Mouse (Mus musculus): ENCODE results near the gene Dst. TPM values are rescaled to one million over a fixed set of nuclear protein-coding genes. Genes with fewer than 3 reads are reported as not detected.
A peak's percentile ranks its signal among the peaks of the same experiment; 100 is the strongest.

Gene Dst
- polyA plus RNA-seq (2015; fragmentation: Nextera tagmentation; extraction: Ambion mirVana): 34.8 and 35.2 TPM in 2 replicates

- Histone ChIP-seq H3K4me2 (replicated peaks) (peak within 1 kb of the TSS; percentile 69), H3K36me3 (no peaks in the 10 kb centered on the region), H3K4me1 (peaks cover 33% of the 10 kb centered on the region), H3K4me3 (peak within 1 kb of the TSS; percentile 82), H3K27ac (replicated peaks) (peak within 1 kb of the TSS; percentile 85), H3K27me3 (0 out of 2 replicates have a peak, but pooled peaks cover 2% of the 10 kb centered on the region), H3K9ac (replicated peaks) (peak within 1 kb of the TSS; percentile 71), H3K9me3 (no peaks in the 10 kb centered on the region)
- 3% methylated on average over 38 of the region's 44 CpGs for WGBS
- 0 out of 2 replicates have a peak, but pooled peaks have one; percentile 1 for ATAC-seq (replicated peaks)
Observed at GRCm38 (mm10) chr1:33908191-33908962, at the start of gene Dst. Gene Dst, plus strand, starts transcription at chr1:33908225.

GRCm38 (mm10) chr1:33869031-33869430 lies 39.0 kb upstream of the Dst start:
- Histone ChIP-seq H3K4me1 (no peaks in the 10 kb centered on the region), H3K9me3 (no peaks in the 10 kb centered on the region), H3K4me3 (no peak overlapping the region), H3K36me3 (no peaks in the 10 kb centered on the region), H3K27ac (replicated peaks) (no peak overlapping the region), H3K4me2 (replicated peaks) (no peak overlapping the region), H3K9ac (replicated peaks) (no peak overlapping the region), H3K27me3 (no peaks in the 10 kb centered on the region)
- no peak for ATAC-seq (replicated peaks)
- WGBS: 81% methylated on average over 2 of the region's 2 CpGs

GRCm38 (mm10) chr1:33869437-33869836 lies 38.6 kb upstream of the Dst start:
- Histone ChIP-seq H3K4me2 (replicated peaks) (no peak overlapping the region), H3K36me3 (no peaks in the 10 kb centered on the region), H3K27me3 (no peaks in the 10 kb centered on the region), H3K27ac (replicated peaks) (no peak overlapping the region), H3K4me1 (no peaks in the 10 kb centered on the region), H3K9me3 (no peaks in the 10 kb centered on the region), H3K9ac (replicated peaks) (no peak overlapping the region), H3K4me3 (no peak overlapping the region)
- ATAC-seq (replicated peaks): no peak
- WGBS: 94% methylated on average over 3 of the region's 3 CpGs

- no peak overlapping the region for H3K4me2 ChIP-seq (replicated peaks)
- peak; percentile 43 for ATAC-seq (replicated peaks)
- no peaks in the 10 kb centered on the region for H3K9me3 ChIP-seq
- H3K27ac ChIP-seq (replicated peaks): 0 out of 2 replicates have a peak overlapping the region, but pooled peaks have one; percentile 27
- H3K4me1 ChIP-seq: no peaks in the 10 kb centered on the region
- WGBS: 64% methylated on average over 5 of the region's 5 CpGs
- H3K9ac ChIP-seq (replicated peaks): no peak overlapping the region
- H3K27me3 ChIP-seq: no peaks in the 10 kb centered on the region
- no peak overlapping the region for H3K4me3 ChIP-seq
- no peaks in the 10 kb centered on the region for H3K36me3 ChIP-seq
Observed at GRCm38 (mm10) chr1:33873561-33873960, 34.5 kb upstream of the Dst start.

GRCm38 (mm10) chr1:33875691-33876090 lies 32.3 kb upstream of the Dst start:
- Histone ChIP-seq H3K9me3 (no peaks in the 10 kb centered on the region), H3K9ac (replicated peaks) (no peak overlapping the region), H3K27ac (replicated peaks) (no peak overlapping the region), H3K4me1 (no peaks in the 10 kb centered on the region), H3K4me3 (no peak overlapping the region), H3K27me3 (no peaks in the 10 kb centered on the region), H3K4me2 (replicated peaks) (no peak overlapping the region), H3K36me3 (no peaks in the 10 kb centered on the region)
- WGBS: 45% methylated on average over 6 of the region's 6 CpGs
- no peak for ATAC-seq (replicated peaks)

- no peak for ATAC-seq (replicated peaks)
- Histone ChIP-seq H3K4me3 (no peak overlapping the region), H3K9me3 (no peaks in the 10 kb centered on the region), H3K36me3 (no peaks in the 10 kb centered on the region), H3K27ac (replicated peaks) (no peak overlapping the region), H3K27me3 (no peaks in the 10 kb centered on the region), H3K9ac (replicated peaks) (no peak overlapping the region), H3K4me2 (replicated peaks) (no peak overlapping the region), H3K4me1 (no peaks in the 10 kb centered on the region)
- WGBS: 80% methylated on average over 3 of the region's 3 CpGs
Observed at GRCm38 (mm10) chr1:33876416-33876815, 31.6 kb upstream of the Dst start.

- no peaks in the 10 kb centered on the region for H3K36me3 ChIP-seq
- H3K4me1 ChIP-seq: 0 out of 2 replicates have a peak, but pooled peaks cover under 1% of the 10 kb centered on the region
- H3K4me2 ChIP-seq (replicated peaks): no peak overlapping the region
- H3K9me3 ChIP-seq: no peaks in the 10 kb centered on the region
- H3K9ac ChIP-seq (replicated peaks): no peak overlapping the region
- H3K27ac ChIP-seq (replicated peaks): no peak overlapping the region
- H3K4me3 ChIP-seq: no peak overlapping the region
- no peak for ATAC-seq (replicated peaks)
- no peaks in the 10 kb centered on the region for H3K27me3 ChIP-seq
- 88% methylated on average over 7 of the region's 7 CpGs for WGBS
Observed at GRCm38 (mm10) chr1:33878170-33878569, 29.9 kb upstream of the Dst start.

GRCm38 (mm10) chr1:33883102-33883839 lies 24.8 kb upstream of the Dst start:
- H3K4me1 ChIP-seq: peaks cover 5% of the 10 kb centered on the region; the same call in 1 of the 2 replicates
- H3K27ac ChIP-seq (replicated peaks): no peak overlapping the region
- H3K27me3 ChIP-seq: no peaks in the 10 kb centered on the region
- no peak for ATAC-seq (replicated peaks)
- no peaks in the 10 kb centered on the region for H3K9me3 ChIP-seq
- 16% methylated on average over 18 of the region's 18 CpGs for WGBS
- no peak overlapping the region for H3K9ac ChIP-seq (replicated peaks)
- no peaks in the 10 kb centered on the region for H3K36me3 ChIP-seq
- H3K4me2 ChIP-seq (replicated peaks): no peak overlapping the region
- no peak overlapping the region for H3K4me3 ChIP-seq

- H3K27me3 ChIP-seq: no peaks in the 10 kb centered on the region
- peaks cover 7% of the 10 kb centered on the region; the same call in 1 of the 2 replicates for H3K4me1 ChIP-seq
- H3K4me2 ChIP-seq (replicated peaks): no peak overlapping the region
- 71% methylated on average over 10 of the region's 10 CpGs for WGBS
- no peak overlapping the region for H3K9ac ChIP-seq (replicated peaks)
- H3K4me3 ChIP-seq: no peak overlapping the region
- H3K36me3 ChIP-seq: no peaks in the 10 kb centered on the region
- H3K9me3 ChIP-seq: no peaks in the 10 kb centered on the region
- ATAC-seq (replicated peaks): no peak
- H3K27ac ChIP-seq (replicated peaks): no peak overlapping the region
Observed at GRCm38 (mm10) chr1:33892784-33893183, 15.2 kb upstream of the Dst start.

- no peak overlapping the region for H3K4me2 ChIP-seq (replicated peaks)
- 55% methylated on average over 6 of the region's 6 CpGs for WGBS
- H3K27ac ChIP-seq (replicated peaks): no peak overlapping the region
- H3K9me3 ChIP-seq: no peaks in the 10 kb centered on the region
- H3K27me3 ChIP-seq: no peaks in the 10 kb centered on the region
- H3K4me1 ChIP-seq: peaks cover 7% of the 10 kb centered on the region; the same call in 1 of the 2 replicates
- H3K9ac ChIP-seq (replicated peaks): no peak overlapping the region
- H3K36me3 ChIP-seq: no peaks in the 10 kb centered on the region
- peak; percentile 60; the same call in 1 of the 2 replicates for ATAC-seq (replicated peaks)
- no peak overlapping the region for H3K4me3 ChIP-seq
Observed at GRCm38 (mm10) chr1:33896116-33896515, 11.9 kb upstream of the Dst start.

GRCm38 (mm10) chr1:33896666-33897065 lies 11.4 kb upstream of the Dst start:
- no peak overlapping the region for H3K9ac ChIP-seq (replicated peaks)
- no peak for ATAC-seq (replicated peaks)
- H3K27ac ChIP-seq (replicated peaks): no peak overlapping the region
- no peaks in the 10 kb centered on the region for H3K27me3 ChIP-seq
- peaks cover 7% of the 10 kb centered on the region; the same call in 1 of the 2 replicates for H3K4me1 ChIP-seq
- 84% methylated on average over 4 of the region's 4 CpGs for WGBS
- no peaks in the 10 kb centered on the region for H3K9me3 ChIP-seq
- H3K36me3 ChIP-seq: no peaks in the 10 kb centered on the region
- H3K4me3 ChIP-seq: no peak overlapping the region
- H3K4me2 ChIP-seq (replicated peaks): no peak overlapping the region

GRCm38 (mm10) chr1:33897426-33897825 lies 10.6 kb upstream of the Dst start:
- H3K4me3 ChIP-seq: no peak overlapping the region
- no peak for ATAC-seq (replicated peaks)
- WGBS: 90% methylated on average over 11 of the region's 11 CpGs

More at GRCm38 (mm10) chr1:33897426-33897825, 10.6 kb upstream of the Dst start:
- Histone ChIP-seq H3K27me3 (no peaks in the 10 kb centered on the region), H3K4me1 (peaks cover 7% of the 10 kb centered on the region; the same call in 1 of the 2 replicates), H3K4me2 (replicated peaks) (no peak overlapping the region), H3K27ac (replicated peaks) (no peak overlapping the region), H3K9ac (replicated peaks) (no peak overlapping the region), H3K36me3 (no peaks in the 10 kb centered on the region), H3K9me3 (no peaks in the 10 kb centered on the region)
